ENCODE assay signal across 15 mouse cellular contexts in the genomic region with DNA sequence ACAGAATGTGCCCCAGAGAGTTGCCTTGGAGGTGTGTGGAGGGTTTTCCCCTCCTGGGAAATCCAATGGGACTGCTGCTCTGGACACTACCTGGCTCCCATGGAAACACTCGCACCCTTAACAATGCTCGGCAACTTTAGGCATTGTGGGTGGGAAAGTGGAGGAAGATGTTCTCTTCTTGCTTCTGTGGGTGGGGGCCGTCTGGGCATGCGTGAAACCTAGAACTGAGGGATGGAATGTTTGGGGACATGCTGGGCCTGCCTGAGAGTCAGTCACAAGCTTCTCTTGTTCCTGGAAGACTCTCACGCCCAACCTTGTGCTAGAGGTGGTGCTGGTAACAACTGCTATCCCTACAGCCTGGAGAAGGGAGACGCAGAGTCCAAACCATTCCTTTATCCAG. TPM values are rescaled to one million over a fixed set of nuclear protein-coding genes. Genes with fewer than 3 reads are reported as not detected.
A peak's percentile ranks its signal among the peaks of the same experiment; 100 is the strongest.
DNase-seq lines count a peak whose midpoint lies in the region; ATAC-seq lines count a peak whose summit lies in the region.
"Had no signal": no experiment of that assay in that cellular context is flagged by ENCODE, and none has a peak within 500 bp of the region (broad histone marks: within the 10 kb centered on the region; RNA-seq: fewer than 3 reads in every experiment).

No protein-coding gene starts in this region.

- ATAC-seq in frontal cortex, adult (ENCODE audit: low TSS enrichment) = peak; percentile 41
- ATAC-seq: forebrain, postnatal 0 days had no signal

- intact Hi-C loops in left cerebral cortex, postnatal 4 days (cut with DNase I) = no loop called here
- intact Hi-C loops in left cerebral cortex, postnatal 36 days (cut with DNase I) = loop anchor here (5.0 kb wide), 1 partner anchor 68 kb away; no protein-coding TSS in a partner anchor

- no peak for DNase-seq in frontal cortex, postnatal 14 days (ENCODE audit: low spot score in 2 of 2)
- DNase-seq in left cerebral cortex, adult 18-20 months (ENCODE audit: low spot score in 2 of 2) = peak; percentile 70 to 79
- DNase-seq in left cerebral cortex, postnatal 4 days = no peak
- DNase-seq in right cerebral cortex, adult 18-20 months = peak; percentile 81
- no peak for DNase-seq in right cerebral cortex, postnatal 10 days (ENCODE audit: low spot score in 2 of 2)
- DNase-seq in left cerebral cortex, postnatal 36 days (ENCODE audit: low spot score in 2 of 2) = peak; percentile 76 to 79
- no peak for DNase-seq in gastrocnemius, postnatal 4 days (ENCODE audit: low spot score in 2 of 2)
- DNase-seq: adrenal gland, adult 2 months; adrenal gland, postnatal 25 days; forebrain, postnatal 0 days; gastrocnemius, postnatal 25 days; heart, adult 11 months; heart, postnatal 36 days had no signal

RNA-seq across cellular contexts. Expression of a gene that starts 30.2 kb away (rescaled TPM):
- 1 to 10 TPM in 1 of 2 experiments, under 1 TPM in 1; 0.98 to 1.1 TPM for total RNA-seq in left cerebral cortex, adult 18-20 months (2021)
- total RNA-seq in left cerebral cortex, postnatal 4 days (2021) = 1 to 10 TPM; 1.5 to 2.4 TPM
- total RNA-seq in left cerebral cortex, postnatal 36 days (2021) = 1 to 10 TPM; 1.1 to 2.5 TPM
- total RNA-seq in gastrocnemius, postnatal 4 days (2021) = under 1 TPM in 1 of 2 experiments, not detected in 1; 0.44 TPM
- total RNA-seq: adrenal gland, postnatal 25 days; ES-E14; heart, postnatal 36 days had no signal

Comparison
In these comparisons a context has a peak if more than half of its experiments do, and no peak if none do; other contexts are left out.
1. DNase-seq: peak in left cerebral cortex, adult 18-20 months (2 of 2), right cerebral cortex, adult 18-20 months (single experiment) and left cerebral cortex, postnatal 36 days (2 of 2); none in frontal cortex, postnatal 14 days (0 of 2), left cerebral cortex, postnatal 4 days (single experiment), right cerebral cortex, postnatal 10 days (0 of 2) and gastrocnemius, postnatal 4 days (0 of 2).